Mouse (Mus musculus) spleen, adult 2 months (tissue): ENCODE results near the gene Tram2.

Source experiments
- CTCF ChIP-seq: fragments of 200-500 bp; IDR thresholded peaks from 2 replicates; pipeline ENCODE4 v1.5.1; 2011; ENCODE audit warnings: mild to moderate bottlenecking, inconsistent platforms; ENCODE audit not compliant: insufficient read depth, insufficient read length, insufficient replicate concordance; ENCODE audit errors: extremely low read depth
- POLR2A ChIP-seq: fragments of 200-500 bp; IDR thresholded peaks from 2 replicates; pipeline ENCODE4 v1.6.1; 2011; ENCODE audit warnings: low read depth, low read length, inconsistent platforms

GRCm38 (mm10) chr1:21124713-21125336 is 45.8 kb upstream of the Tram2 start:
- TF ChIP-seq CTCF, result no peak
- TF ChIP-seq POLR2A, result no peak
